Mouse (Mus musculus) heart, adult 9 months (tissue): ENCODE measurements around the gene Olfr1313.
"Not testable (repeated sequence)": the region's sequence is repeated elsewhere in the genome, so short reads cannot be mapped to it uniquely, and the experiment has no call there.

Source experiments
- DNase-seq, 2 experiments: peaks; one replicate each; pipeline ENCODE4 v3.0.0; 2022; ENCODE audit warnings: low spot score in 2 of 2

The Olfr1313 gene

DNA sequence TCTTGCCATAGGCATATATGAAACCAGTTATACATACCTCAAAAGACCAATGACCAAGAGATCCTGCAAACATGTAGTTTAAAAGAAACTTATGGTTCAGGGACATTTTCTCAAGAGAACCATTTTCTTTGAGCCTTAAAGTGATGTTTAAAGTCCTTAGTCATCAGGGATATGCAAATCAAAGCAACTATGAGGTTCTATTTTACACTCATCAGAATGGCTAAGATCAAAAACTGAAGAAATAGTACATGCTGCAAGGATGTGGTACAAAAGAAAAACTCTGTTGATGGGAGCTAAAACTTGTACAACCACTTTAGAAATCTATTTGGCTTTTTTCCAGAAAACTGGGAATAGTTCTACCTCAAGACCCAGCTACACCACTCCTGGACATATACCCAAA is at the start of gene Olfr1313:
Gene Olfr1313, minus strand, starts transcription at position 101 of the 400 bp plus-strand sequence.
- no peak for DNase-seq

DNA sequence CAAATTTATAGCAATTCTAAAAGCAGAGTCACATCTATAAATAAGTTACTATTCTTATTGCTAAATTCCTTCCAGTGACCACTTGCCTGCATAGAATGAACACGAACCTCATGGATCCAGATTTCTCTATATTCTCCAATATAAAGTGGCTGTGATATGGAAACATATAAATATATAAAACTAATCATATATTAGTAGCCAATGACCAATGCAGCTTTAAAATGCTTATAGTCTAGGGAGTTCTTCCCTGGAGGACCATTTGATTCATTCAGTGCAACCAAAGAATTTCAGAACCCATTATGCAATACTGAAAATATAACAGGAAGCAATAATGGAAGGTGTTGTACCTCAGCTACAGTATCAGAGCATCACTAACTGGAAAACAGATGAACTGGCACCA is 37.7 kb upstream of the Olfr1313 start, which contains the start of gene Olfr1315-ps1:
Gene Olfr1315-ps1, minus strand, starts transcription at position 101 of the 400 bp plus-strand sequence.
- DNase-seq = no peak

DNA sequence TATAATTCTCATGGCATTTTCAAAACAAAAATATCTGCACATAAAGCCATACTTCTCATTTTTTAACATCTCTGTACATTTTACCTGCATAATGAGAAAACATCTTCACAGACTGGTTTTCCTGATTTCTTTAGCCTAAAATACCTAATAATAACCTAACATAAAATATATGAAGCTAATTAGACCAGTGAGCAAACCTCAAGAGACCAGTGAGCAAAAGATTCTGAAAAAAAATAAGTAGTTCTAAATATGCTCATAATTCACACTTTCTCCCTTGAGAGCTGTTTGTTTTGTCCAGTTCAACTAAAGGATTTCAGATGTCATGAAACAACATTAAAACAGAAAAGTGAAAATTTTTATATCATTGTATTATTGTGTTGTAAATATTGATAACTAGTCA is 19.0 kb upstream of the Olfr1313 start, which contains the start of gene Olfr1314:
Gene Olfr1314, minus strand, starts transcription at position 101 of the 400 bp plus-strand sequence.
- no peak for DNase-seq

GRCm38 (mm10) chr2:112050138-112050537 is 27.5 kb downstream of the Olfr1313 start, which contains the start of gene Olfr1312:
Gene Olfr1312, minus strand, starts transcription at chr2:112050238.
- DNase-seq = no peak

DNA sequence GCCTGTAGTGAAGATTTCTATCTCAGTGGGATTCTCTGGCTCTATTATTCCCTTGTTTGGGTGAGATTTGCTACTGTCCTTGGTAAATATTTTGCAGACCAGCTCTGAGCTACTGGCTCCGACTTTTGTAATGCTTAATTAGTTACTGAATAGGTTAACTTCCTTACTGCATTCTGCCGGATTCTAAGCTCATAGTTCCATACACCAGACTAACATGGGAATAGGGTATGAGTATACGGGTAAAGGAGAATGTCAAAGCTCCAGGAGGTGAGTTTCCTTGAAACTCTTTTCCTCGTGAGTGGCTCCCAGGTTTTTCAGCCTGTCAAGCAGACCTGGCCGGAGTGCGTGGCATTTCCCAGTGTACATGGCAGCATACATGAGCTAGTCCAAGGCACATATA is 50.7 kb downstream of the Olfr1313 start:
- not testable (repeated sequence) for DNase-seq

- no peak for DNase-seq
These were observed 53.3 kb downstream of the Olfr1313 start, which contains the start of gene Olfr1311 for GRCm38 (mm10) chr2:112024312-112024711. Gene Olfr1311, minus strand, starts transcription at chr2:112024412.
